Comparison of ENCODE assay signal across 8 mouse cellular contexts in the genomic region with DNA sequence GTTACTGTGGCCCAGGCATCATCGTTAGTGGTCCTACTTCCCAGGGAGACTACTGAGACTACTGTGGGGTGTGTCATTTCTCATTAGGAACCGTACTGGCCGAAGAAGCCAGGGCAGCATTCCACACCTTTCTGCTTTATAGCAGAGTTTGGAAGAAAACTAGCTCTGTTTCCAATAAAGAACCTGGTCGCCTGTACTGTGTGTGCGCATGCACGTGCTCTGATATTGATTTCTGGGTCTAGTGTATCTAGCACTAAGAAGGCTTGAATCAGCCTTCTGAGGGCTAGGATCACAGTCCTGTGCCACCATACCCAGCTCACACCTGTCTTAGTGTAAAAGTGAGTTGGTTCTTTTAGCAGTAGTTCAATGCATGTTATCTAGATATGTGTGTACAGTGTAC. TPM values are rescaled to one million over a fixed set of nuclear protein-coding genes. Genes with fewer than 3 reads are reported as not detected.
DNase-seq lines count a peak whose midpoint lies in the region; ATAC-seq and TF ChIP-seq lines count a peak whose summit lies in the region.

No protein-coding gene starts in this region.

- H3K4me1 ChIP-seq in embryonic facial prominence, embryonic 15.5 days: peaks cover 21% of the 10 kb centered on the region
- peaks cover 2% of the 10 kb centered on the region; the same call in 1 of the 2 replicates for H3K4me1 ChIP-seq in intestine, postnatal 0 days (replicated peaks; ENCODE audit: control insufficient read depth, insufficient read depth, low read length)
- peaks cover 28% of the 10 kb centered on the region for H3K4me1 ChIP-seq in neural tube, embryonic 13.5 days (replicated peaks)

- intact Hi-C loops in gastrocnemius, postnatal 36 days (cut with DNase I): no loop called here

- no peaks in the 10 kb centered on the region for H3K9me3 ChIP-seq in embryonic facial prominence, embryonic 15.5 days (replicated peaks)
- no peaks in the 10 kb centered on the region for H3K9me3 ChIP-seq in intestine, postnatal 0 days (ENCODE audit: control insufficient read depth)
- H3K9me3 ChIP-seq in neural tube, embryonic 13.5 days: no peaks in the 10 kb centered on the region

- H3K36me3 ChIP-seq in embryonic facial prominence, embryonic 15.5 days: peaks cover 38% of the 10 kb centered on the region
- H3K36me3 ChIP-seq in intestine, postnatal 0 days (ENCODE audit: control insufficient read depth, insufficient read depth): peaks cover 35% of the 10 kb centered on the region
- H3K36me3 ChIP-seq in neural tube, embryonic 13.5 days: peaks cover 39% of the 10 kb centered on the region

- no peak for DNase-seq in layer of hippocampus, adult 2 months (ENCODE audit: low spot score in 2 of 2)
- DNase-seq in layer of hippocampus, postnatal 25 days (ENCODE audit: extremely low spot score in 1 of 2, low spot score in 1 of 2): no peak
- DNase-seq in thymus, postnatal 14 days: no peak
- DNase-seq in gastrocnemius, postnatal 36 days: no peak

- TF ChIP-seq CTCF in layer of hippocampus, adult 2 months (conservative IDR thresholded peaks at IDR 0.05): no peak
- no peak for TF ChIP-seq CTCF in intestine, postnatal 0 days (IDR thresholded peaks at IDR 0.05; ENCODE audit: low read depth)

- peak overlapping the region; percentile 95; the same call in 1 of the 2 replicates for H3K9ac ChIP-seq in embryonic facial prominence, embryonic 15.5 days
- peak overlapping the region; percentile 87; the same call in 1 of the 2 replicates for H3K9ac ChIP-seq in intestine, postnatal 0 days (ENCODE audit: low read depth, low read length)
- peak overlapping the region; percentile 97 for H3K9ac ChIP-seq in neural tube, embryonic 13.5 days

- H3K27ac ChIP-seq in layer of hippocampus, adult 2 months: peak overlapping the region; percentile 96; the same call in 1 of the 2 replicates
- no peak overlapping the region for H3K27ac ChIP-seq in embryonic facial prominence, embryonic 15.5 days (replicated peaks)
- H3K27ac ChIP-seq in intestine, postnatal 0 days (ENCODE audit: low read depth, low read length): peak overlapping the region; percentile 97
- H3K27ac ChIP-seq in neural tube, embryonic 13.5 days (replicated peaks): no peak overlapping the region

- no peaks in the 10 kb centered on the region for H3K27me3 ChIP-seq in embryonic facial prominence, embryonic 15.5 days
- no peaks in the 10 kb centered on the region for H3K27me3 ChIP-seq in intestine, postnatal 0 days (replicated peaks; ENCODE audit: control insufficient read depth, insufficient read depth, low read length)
- H3K27me3 ChIP-seq in neural tube, embryonic 13.5 days: no peaks in the 10 kb centered on the region

- peak overlapping the region; percentile 93 for H3K4me2 ChIP-seq in embryonic facial prominence, embryonic 15.5 days (replicated peaks)
- peak overlapping the region; percentile 91 for H3K4me2 ChIP-seq in intestine, postnatal 0 days (replicated peaks; ENCODE audit: low read depth)
- peak overlapping the region; percentile 84 for H3K4me2 ChIP-seq in neural tube, embryonic 13.5 days

- WGBS in embryonic facial prominence, embryonic 15.5 days: 39% methylated on average over 6 of the region's 6 CpGs
- WGBS in intestine, postnatal 0 days: 37% methylated on average over 6 of the region's 6 CpGs
- WGBS in neural tube, embryonic 13.5 days: 86% methylated on average over 6 of the region's 6 CpGs

- peak overlapping the region; percentile 83 for H3K4me3 ChIP-seq in layer of hippocampus, adult 2 months
- H3K4me3 ChIP-seq in embryonic facial prominence, embryonic 15.5 days (replicated peaks): peak overlapping the region; percentile 100
- peak overlapping the region; percentile 98 for H3K4me3 ChIP-seq in intestine, postnatal 0 days (ENCODE audit: low read depth, low read length)
- peak overlapping the region; percentile 91 for H3K4me3 ChIP-seq in neural tube, embryonic 13.5 days

- ATAC-seq in embryonic facial prominence, embryonic 15.5 days (ENCODE audit: insufficient number of reproducible peaks, low FRiP score, low TSS enrichment, low read depth): no peak
- no peak for ATAC-seq in intestine, postnatal 0 days
- ATAC-seq in neural tube, embryonic 13.5 days (ENCODE audit: low read depth): no peak
- ATAC-seq in frontal cortex, adult (ENCODE audit: low TSS enrichment): no peak

RNA-seq across cellular contexts. Expression of a gene that starts 1.1 kb away (rescaled TPM):
- 100 to 1,000 TPM; 193 to 200 TPM for total RNA-seq in layer of hippocampus, adult 2 months (2021)
- 100 to 1,000 TPM; 211 to 232 TPM for total RNA-seq in layer of hippocampus, postnatal 25 days (2021)
- polyA plus RNA-seq in embryonic facial prominence, embryonic 15.5 days (2015; fragmentation: Nextera tagmentation; extraction: Ambion mirVana): 355 and 373 TPM in 2 replicates
- polyA plus RNA-seq in intestine, postnatal 0 days (2015; fragmentation: Nextera tagmentation; extraction: Ambion mirVana): 481 and 496 TPM in 2 replicates
- 426 and 453 TPM in 2 replicates for polyA plus RNA-seq in neural tube, embryonic 13.5 days (2015; fragmentation: Nextera tagmentation; extraction: Ambion mirVana)
- total RNA-seq in gastrocnemius, postnatal 36 days (2021): 100 to 1,000 TPM; 139 to 157 TPM

RNA-seq across cellular contexts. Expression of a gene that starts 12.0 kb away (rescaled TPM):
- 10 to 100 TPM; 10.9 to 12.0 TPM for total RNA-seq in layer of hippocampus, adult 2 months (2021)
- total RNA-seq in layer of hippocampus, postnatal 25 days (2021): 10 to 100 TPM in 1 of 2 experiments, 1 to 10 TPM in 1; 9.5 to 10.5 TPM
- 34.8 and 36.2 TPM in 2 replicates for polyA plus RNA-seq in embryonic facial prominence, embryonic 15.5 days (2015; fragmentation: Nextera tagmentation; extraction: Ambion mirVana)
- 16.4 and 18.7 TPM in 2 replicates for polyA plus RNA-seq in intestine, postnatal 0 days (2015; fragmentation: Nextera tagmentation; extraction: Ambion mirVana)
- polyA plus RNA-seq in neural tube, embryonic 13.5 days (2015; fragmentation: Nextera tagmentation; extraction: Ambion mirVana): 19.2 and 20.8 TPM in 2 replicates
- 10 to 100 TPM in 1 of 2 experiments, 1 to 10 TPM in 1; 9.8 to 11.5 TPM for total RNA-seq in gastrocnemius, postnatal 36 days (2021)

RNA-seq across cellular contexts. Expression of a gene that starts 15.9 kb away (rescaled TPM):
- total RNA-seq in layer of hippocampus, adult 2 months (2021): 1 to 10 TPM; 2.8 to 3.5 TPM
- 1 to 10 TPM; 1.9 to 2.3 TPM for total RNA-seq in layer of hippocampus, postnatal 25 days (2021)
- 3.3 and 4.9 TPM in 2 replicates for polyA plus RNA-seq in embryonic facial prominence, embryonic 15.5 days (2015; fragmentation: Nextera tagmentation; extraction: Ambion mirVana)
- 588 and 718 TPM in 2 replicates for polyA plus RNA-seq in intestine, postnatal 0 days (2015; fragmentation: Nextera tagmentation; extraction: Ambion mirVana)
- 2.5 and 3.4 TPM in 2 replicates for polyA plus RNA-seq in neural tube, embryonic 13.5 days (2015; fragmentation: Nextera tagmentation; extraction: Ambion mirVana)
- 1 to 10 TPM in 1 of 2 experiments, under 1 TPM in 1; 0.74 to 4.7 TPM for total RNA-seq in gastrocnemius, postnatal 36 days (2021)

RNA-seq across cellular contexts. Expression of a gene that starts 16.2 kb away (rescaled TPM):
- 10 to 100 TPM; 59.1 to 67.5 TPM for total RNA-seq in layer of hippocampus, adult 2 months (2021)
- total RNA-seq in layer of hippocampus, postnatal 25 days (2021): 10 to 100 TPM; 67.9 to 75.4 TPM
- 147 and 157 TPM in 2 replicates for polyA plus RNA-seq in embryonic facial prominence, embryonic 15.5 days (2015; fragmentation: Nextera tagmentation; extraction: Ambion mirVana)
- polyA plus RNA-seq in intestine, postnatal 0 days (2015; fragmentation: Nextera tagmentation; extraction: Ambion mirVana): 116 TPM in 2 replicates
- 180 and 188 TPM in 2 replicates for polyA plus RNA-seq in neural tube, embryonic 13.5 days (2015; fragmentation: Nextera tagmentation; extraction: Ambion mirVana)
- total RNA-seq in gastrocnemius, postnatal 36 days (2021): 10 to 100 TPM; 50.2 to 53.9 TPM

RNA-seq across cellular contexts. Expression of a gene that starts 22.8 kb away (rescaled TPM):
- total RNA-seq in layer of hippocampus, adult 2 months (2021): 100 to 1,000 TPM; 106 to 120 TPM
- 100 to 1,000 TPM; 104 to 117 TPM for total RNA-seq in layer of hippocampus, postnatal 25 days (2021)
- polyA plus RNA-seq in embryonic facial prominence, embryonic 15.5 days (2015; fragmentation: Nextera tagmentation; extraction: Ambion mirVana): 0.60 and 0.63 TPM in 2 replicates
- polyA plus RNA-seq in intestine, postnatal 0 days (2015; fragmentation: Nextera tagmentation; extraction: Ambion mirVana): 0.68 and 0.78 TPM in 2 replicates
- polyA plus RNA-seq in neural tube, embryonic 13.5 days (2015; fragmentation: Nextera tagmentation; extraction: Ambion mirVana): 7.1 and 8.4 TPM in 2 replicates
- total RNA-seq in gastrocnemius, postnatal 36 days (2021): not detected

Comparison
In these comparisons a context has a peak if more than half of its experiments do, and no peak if none do; other contexts are left out.
1. H3K27ac ChIP-seq: peak in layer of hippocampus, adult 2 months (single experiment) and intestine, postnatal 0 days (single experiment); none in embryonic facial prominence, embryonic 15.5 days (single experiment) and neural tube, embryonic 13.5 days (single experiment).
2. Peak in every context shown above with its lines, with median percentiles within 50 percentile points of each other: H3K4me3 ChIP-seq, H3K4me2 ChIP-seq and H3K9ac ChIP-seq.